Mouse (Mus musculus): ENCODE results near the gene Sumo3.

The Sumo3 gene

DNA sequence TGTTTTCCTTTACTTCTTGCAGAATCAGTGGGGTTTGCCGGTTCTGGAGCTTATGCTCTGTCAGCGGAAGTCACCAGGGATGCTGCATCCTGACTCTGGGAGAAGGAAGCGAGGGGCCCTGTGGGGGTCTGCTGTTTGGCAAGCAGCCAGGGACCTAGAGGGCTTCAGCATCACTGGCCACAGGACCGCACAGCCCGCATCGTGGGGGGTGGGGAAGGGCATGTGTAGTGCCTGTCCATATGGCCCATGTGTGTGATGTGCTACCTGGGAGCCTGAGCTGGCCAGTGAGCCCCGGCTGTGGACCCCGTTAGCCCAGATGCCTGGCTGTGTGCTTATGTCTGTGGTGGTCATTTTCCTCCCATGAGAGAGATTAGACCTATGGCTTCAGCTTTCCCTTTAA, 16.1 kb upstream of the Sumo3 start:
- no peak for DNase-seq

DNA sequence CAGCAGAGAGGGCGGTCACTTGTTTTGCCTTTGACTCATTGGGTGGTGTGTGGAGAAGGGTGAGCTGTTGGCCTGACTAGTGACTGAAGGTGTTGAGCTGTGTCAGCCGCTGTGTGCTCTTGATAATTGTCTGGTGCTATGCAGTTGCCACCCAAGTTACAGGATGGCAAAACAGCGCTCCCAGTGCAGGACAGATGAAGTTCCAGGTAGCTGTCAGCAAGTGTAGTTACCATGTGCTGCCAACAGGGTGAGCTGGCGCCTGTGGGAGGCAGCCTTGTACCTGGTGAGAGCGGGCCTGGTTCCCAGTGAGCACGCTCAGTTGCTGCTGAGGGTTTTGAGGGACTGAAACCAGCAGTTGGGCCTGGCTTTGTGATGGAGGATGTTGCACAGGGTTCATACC, 15.1 kb upstream of the Sumo3 start:
- DNase-seq = peak; percentile 55

DNA sequence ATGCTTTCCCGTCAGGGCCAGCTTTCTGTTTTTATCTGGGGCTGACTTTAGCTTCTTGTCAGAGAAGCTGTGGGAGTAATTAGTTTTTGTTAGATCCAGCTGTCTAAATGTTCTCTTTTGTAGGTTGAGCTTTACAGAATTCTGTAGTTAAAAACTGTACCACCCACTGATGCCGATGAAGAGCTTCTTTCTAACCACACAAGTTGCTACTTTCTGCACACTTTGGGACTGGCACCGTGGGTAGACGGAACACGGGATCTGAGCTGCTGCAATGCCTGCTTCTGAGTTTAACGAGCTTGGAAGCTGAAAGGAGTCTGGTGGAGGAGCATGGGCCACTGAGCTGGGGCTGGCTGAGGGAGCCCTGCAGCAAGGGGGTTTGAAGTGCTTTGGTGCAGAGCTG, 14.4 kb upstream of the Sumo3 start:
- no peak for DNase-seq

DNA sequence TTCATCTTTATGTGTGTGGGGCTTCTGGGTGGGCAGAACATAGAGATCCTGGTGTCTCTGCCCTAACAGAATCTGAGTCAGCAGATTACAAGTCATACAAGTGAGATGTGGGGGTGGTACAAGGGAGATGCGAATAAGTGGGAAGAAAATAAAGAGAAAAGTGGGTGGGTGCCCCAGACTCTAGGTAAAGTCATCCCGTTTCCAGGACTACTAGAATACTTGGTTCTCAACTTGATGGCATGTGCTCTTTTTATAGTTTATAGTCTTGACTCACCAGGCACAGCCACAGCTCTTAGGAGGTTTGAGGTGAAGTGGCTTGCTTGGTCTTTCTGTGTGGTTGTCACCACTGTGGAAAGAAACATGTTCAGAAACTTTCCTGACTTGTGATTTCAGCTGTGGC, 9.8 kb upstream of the Sumo3 start:
- DNase-seq = no peak

DNA sequence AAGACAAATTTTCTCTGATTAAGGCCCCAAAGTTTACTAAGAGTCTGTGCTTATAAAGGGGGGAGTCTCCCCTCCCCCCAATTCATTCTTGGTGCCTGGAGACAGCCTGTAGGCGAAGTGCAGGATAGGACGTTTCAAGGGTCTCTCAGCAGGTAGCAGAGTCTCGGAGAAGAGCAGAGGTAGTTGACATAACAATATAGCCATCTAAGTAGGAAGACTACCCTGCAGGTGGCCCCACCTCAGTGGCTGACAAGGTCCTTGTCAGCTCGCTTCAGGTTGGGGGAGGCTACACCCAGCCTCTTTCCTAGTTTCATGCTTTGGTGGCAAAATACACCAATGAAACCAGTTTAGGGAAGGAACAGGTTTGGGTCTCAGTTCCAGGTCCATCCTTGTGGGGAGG, 2.9 kb upstream of the Sumo3 start:
- no peak for DNase-seq

DNA sequence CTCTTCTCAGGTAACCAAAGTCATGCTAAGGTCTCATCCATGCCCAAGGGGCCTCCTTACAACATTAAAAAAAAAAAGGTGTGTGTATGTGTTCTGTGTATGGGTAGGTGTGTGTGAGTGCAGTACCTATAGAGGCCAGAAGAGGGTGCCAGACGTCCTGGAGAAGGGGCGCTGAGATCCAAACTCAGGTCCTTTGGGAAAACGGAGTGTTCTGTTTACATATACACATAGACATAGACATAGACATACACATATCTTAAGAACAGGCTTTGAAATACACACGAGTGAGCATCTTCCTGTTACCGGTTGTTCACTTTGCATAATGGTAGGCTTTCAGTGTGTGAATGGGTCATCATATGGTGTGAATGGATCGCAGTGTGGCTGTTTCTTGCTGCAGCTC, 1.8 kb upstream of the Sumo3 start:
- no peak for DNase-seq

DNA sequence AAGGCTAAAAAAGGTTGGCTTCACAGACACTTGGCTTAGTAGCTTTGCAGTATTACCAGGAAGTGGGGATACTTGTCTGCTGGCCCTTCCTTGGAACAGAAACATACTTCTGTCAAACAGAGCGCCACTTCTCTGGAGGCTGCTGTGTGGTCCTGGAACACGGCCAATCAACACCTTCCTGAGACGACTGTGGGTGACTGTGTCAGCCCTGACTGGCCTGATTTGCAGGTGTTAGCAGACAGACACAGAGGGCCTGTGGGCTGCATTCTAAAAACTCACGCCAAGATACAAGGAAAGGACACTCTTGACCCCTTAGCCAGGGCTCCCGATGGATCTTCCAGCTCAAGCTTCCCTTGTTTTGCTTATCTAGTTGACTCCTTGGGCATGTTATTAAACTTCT, 939 bp upstream of the Sumo3 start:
- DNase-seq = no peak

DNA sequence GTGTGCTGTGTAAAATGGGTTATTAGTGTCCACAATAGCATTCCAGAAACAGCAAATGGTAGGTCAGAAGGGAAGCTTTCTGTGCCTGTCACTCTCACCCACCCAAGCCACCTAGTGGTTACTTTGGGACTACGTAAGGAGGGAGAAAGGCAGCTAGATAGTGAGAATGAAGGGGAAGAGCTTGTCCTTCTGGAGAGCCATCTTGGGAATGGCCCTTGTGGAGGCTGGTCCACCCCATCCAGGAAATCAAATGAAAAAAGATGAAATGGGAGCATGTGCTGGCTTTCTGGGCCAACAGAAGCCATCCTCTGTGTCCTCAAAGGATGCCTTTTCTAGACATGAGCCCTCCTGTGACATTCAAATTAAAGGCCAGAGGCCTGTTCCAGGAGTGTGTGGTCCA, 529 bp upstream of the Sumo3 start:
- DNase-seq = no peak

DNA sequence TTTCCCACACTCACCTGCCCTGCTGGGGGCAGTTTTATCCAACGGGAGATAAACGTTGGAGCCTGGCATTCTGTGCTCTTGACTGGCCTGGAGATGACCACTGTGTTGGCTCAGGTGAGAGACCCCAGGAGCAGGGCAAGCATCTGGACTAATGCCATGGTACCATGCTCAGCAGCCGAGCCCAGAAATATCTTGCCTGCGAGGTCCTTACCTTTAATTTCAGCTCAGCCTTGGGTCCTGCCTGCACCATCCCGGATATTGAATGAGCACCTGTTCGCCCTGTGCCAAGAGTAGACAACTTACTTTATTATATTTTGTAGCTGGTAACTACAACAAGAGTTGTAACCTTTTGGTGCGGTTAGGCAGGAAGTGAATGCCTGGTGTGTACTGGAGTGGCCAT, 958 bp downstream of the Sumo3 start:
- no peak for DNase-seq

DNA sequence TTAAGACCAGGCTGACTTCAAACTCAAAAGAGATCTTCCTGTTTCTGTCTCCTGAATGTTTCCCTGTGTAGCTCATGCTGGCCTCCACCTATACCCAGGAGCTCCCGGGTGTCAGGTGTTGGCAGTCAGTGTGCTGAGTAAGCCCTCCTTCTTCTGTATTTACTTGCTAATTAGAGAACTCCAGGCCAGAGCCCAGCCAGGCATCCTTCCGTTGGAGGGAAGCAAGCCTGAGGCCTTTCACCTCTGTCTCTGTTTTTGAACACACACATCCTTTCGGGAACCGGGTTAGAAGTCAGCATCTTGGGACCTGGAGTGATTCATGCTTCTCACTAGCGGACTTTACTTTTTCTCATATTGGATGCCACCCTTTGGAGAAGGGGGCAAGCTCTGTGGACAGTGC, 1.5 kb downstream of the Sumo3 start:
- no peak for DNase-seq

DNA sequence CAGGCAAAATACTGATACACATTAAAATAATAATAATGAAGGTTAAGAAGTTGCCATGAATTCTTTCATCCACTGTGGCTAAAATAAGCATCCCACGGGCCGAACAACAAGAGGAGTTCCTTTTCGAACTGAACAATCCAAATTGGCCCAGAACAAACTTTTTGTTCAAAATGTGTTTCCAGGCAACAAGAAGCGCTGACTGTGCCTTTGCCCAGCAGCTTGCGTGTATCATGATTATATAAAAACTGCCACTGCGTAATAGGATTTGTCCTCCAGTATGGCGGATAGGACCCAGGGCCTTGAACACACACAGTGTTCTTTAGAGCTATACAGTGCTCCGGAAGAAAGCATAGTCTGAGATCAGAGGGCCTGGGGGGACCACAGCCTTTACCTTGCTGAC, 2.7 kb downstream of the Sumo3 start:
- no peak for DNase-seq

DNA sequence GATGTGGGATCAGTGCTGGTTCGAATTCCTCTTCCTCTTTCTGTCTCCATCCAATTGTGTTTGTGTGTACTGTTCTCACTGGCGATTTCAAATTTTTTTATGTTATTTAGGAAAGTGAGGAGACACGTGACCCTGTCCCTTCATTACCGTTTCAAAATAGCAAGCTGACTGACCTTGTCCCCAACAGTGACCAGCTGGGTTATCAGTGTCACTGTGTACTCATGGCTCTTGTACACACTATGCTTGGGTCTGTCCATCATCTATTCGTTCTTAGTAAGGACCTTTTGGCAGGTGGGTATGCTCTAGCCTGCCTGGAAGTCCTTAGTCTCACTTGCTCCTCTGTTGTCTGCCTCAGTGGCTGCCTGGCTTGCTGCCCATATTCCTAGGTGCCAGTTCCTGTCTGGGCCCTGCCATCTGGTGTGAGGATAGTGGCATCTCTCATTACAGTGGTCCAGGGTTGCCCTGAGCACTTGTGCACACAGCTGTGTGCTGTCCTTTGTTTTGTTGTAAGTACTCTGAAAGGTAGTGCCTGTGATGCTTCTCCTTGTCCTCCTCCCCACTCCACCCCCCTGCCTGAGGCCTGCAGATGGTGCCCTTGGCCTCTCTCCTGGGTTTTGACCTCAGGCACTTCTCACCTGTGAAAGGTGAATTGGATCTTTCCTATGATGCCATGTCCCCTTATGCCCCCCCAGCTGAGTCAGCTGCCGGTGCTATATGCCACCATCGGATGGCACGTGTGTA, 4.5 kb downstream of the Sumo3 start:
- DNase-seq = no peak

DNA sequence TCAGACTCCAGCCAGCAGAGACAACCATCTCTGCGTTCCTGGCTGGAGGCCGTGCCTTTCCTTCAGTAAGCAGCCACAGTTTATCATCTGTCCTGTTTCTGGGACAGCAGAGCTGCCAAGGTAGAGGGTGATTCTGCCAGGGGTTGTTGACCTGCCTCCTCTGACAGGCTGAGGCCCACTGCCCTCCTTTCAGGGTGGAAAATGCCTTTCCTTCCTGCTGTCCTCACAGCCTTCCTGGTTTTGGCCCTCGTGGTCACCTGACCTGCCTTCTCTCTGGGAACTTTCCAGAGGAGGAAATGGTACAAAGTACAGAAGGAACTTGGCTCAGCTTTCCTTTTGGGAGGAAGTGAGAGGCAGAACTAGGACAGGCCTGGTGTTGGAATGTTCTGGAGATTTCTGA, 7.5 kb downstream of the Sumo3 start:
- DNase-seq = no peak

DNA sequence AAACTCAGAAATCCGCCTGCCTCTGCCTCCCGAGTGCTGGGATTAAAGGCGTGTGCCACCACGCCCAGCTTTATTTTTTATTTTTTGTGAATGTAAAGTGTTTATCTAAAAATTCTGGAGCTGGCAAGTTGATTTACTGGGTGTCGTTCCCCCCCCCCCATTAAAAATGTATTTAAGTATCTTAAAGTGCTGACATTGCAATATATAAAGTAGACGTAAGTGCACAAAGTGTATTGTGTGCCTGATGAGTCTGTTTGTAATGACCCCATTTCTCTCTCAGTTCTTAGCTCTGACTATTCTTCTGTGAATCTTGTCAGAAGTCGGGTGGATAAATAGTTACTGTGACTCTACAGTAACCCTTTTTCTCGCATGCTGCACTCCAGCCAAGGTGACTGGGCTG, 9.8 kb downstream of the Sumo3 start:
- no peak for DNase-seq

DNA sequence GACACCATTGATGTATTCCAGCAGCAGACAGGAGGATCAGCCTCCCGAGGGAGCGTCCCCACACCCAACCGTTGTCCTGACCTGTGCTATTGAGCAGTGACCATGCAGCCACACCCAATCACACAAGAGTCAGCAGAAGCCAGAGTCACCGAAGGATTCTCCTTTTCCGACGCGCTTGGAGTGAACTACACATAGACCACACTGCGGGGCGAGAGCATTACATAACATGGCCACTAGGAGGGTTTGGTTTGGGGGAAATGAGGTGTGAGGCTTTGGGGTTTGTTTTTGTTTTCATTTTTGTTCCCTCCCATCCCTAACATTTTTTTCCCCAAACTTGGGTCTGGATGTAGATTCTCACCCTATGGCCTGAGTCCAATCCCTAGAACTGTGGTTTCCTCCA, 10.3 kb downstream of the Sumo3 start:
- DNase-seq = no peak

DNA sequence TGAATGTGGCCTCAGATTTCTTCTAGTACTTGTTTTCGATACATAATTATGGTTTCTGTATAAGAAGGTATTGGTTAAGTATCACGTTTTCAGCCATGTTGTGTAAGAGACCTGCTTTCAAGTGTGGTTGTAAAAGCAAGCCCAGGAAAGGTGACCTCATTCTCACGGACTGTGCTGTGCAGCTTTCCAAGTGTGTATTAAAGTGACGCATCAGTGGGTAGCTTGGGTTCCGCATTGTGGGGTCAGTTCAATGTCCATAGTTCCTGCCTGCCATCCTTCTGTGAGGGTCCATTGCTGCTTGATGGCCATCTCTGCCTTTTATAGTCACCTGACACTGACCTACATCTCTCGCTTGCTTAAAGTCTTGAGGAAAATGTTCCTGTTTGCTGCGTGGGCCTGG, 11.0 kb downstream of the Sumo3 start:
- DNase-seq = no peak

DNA sequence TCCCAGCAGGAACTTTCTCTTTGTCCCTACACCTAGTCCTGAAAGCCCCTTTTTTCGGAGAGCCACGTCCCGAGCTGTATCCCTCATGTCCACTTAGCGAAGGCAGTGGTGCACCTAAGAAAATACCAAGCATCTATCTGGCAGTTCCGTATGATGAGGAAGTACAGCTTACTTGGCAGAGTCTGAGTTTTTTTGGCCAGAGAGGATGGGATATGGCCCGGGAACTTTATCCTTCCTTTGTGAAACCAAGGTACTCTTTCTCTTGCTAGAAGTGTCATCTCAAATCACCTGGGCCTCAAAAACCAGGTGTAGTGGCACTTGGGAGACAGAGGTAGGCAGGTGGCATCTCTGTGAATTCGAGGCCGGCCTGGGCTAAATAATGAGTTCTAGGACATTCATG, 15.6 kb downstream of the Sumo3 start:
- no peak for DNase-seq

DNA sequence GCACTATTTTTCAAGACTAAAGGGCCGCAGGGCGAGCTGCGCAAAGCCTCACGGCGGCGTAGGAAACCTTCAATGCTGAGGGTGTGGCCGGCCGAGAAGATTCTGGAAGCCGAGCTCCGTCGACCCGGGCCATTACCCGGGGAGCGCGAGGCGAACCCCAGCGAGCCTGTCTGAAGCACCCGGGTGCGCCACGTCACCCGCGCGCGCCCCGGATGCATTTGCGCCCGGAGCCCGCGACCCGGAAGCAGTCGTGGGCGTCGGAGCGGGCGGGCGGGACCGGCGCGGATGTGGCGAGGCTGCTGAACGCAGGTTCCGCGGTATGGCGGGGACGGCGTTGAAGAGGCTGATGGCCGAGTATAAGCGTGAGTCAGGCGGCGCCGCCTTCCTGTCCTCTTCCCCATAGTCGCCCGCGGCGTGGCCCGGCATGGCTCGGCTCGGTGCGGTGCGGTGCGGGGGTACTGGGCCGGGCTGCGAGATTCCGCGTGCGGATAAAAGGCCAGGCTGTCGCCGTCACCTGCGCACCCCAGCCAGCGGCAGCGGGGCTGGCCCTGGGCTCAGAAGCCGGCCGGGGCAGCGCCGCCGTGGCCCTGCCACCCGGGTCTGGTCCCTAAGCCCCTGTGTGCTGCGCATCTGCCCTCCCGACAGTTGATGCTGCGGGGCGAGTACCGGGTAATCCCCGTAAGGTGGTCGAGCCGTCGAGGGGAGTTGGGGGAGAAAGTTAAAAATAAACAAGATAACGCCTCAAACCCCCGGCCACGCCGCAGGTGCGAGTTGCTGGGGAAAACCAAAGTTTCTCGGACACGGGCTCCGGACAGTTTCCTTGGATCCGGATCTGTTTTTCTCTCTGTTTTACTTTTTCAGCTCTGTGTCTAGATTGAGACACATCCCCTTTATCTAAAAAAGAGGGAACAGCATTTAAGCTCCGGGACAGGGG, 16.4 kb downstream of the Sumo3 start, which contains the start of gene Ube2g2:
Gene Ube2g2 (plus strand): TSS at position 221 of the 934 bp plus-strand sequence.
- DNase-seq = peak; percentile 91

DNA sequence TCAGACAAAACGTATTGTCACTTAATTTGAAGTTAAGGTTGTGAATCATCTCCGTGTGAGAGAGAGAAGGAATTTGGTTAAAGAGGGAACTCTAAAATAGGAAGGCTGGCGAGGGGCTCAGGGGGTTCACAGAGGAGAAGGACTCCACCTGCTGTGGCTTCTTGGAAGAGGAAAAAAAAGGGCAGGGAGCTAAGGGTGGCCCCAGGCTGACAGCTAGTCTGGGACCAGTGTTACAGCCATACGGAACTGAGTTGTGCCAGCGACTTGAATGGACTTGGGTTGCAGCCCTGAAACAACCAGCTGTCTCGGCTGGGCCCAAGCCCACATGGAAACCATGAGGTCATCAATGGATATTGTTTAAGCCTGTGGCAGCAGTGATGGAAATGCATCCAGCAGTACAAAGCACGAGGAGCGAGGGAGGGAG, 17.2 kb downstream of the Sumo3 start:
- peak; percentile 53 for DNase-seq

DNA sequence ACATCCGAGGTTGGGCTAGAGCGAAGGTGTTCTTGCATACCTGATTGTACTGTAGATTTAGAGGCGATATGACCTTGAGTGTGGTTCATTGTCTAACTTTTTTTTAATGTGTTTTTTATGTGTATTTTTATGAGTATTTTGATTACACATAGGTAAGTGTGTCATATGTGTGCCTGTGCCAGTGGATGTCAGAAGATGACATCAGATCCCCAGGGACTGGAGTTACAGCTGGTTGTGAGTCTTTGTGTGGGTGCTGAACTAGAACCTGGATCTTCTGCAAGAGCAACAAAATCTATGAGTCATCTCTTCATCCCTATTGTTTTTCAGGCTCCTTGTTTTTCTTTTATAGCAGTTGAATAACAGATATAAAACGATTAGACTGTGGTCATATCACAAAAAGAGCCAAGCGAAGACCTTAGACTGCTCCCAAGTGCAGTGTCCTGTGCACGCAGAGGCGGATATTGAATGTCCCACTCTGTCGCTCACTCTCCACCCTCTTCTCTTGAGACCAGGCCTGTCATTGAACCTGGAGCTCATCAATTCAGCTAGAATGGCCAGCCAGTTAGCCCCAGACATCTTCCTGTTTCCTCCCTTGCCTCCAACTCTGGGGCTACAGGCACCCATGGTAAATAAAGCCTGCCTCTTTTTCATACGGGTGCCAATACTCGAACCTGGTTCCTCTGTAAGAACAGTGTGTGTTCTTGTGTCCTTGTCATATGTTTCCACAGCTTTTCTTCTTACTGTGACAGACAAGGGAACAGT, 17.9 kb downstream of the Sumo3 start:
- no peak for DNase-seq

DNA sequence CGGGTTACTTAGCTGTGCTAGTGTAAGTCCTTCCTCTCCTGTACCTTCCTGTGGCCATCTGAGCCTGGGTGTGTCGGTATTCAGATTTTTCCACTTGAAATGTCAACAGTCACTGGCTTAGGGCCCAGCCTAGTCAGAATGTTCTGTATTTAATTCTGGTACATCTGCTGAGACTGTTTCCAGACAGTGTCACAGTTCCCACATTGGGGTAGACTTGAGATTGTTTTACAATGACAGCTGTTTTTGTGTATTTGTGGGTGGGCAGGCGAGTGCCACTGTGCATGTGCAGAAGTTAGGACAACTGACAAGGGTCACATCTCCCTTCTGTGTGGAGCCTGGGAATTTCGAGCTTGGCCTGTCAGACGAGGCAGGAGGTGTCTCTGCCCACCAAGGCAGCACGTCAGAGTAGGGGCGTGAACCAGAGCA, 18.7 kb downstream of the Sumo3 start:
- no peak for DNase-seq

DNA sequence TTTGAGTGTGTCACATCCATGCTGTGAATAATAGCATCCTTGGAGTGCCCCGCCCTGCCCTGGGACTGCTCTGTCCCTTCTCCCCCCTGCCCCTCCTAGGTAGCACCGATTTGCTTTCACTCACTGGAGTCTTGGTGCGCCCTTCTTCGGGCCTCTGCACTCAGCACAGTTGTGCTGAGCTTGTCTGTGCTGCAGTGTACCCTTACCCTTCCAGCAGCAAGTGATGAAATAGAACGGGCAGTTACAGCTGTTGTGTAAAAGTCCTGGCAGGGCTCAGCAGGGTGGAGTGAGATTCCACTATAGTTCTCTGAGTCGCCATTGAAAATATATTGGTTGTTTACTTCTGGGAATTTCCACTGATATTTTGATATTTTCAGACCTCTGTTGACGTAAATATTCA, 20.1 kb downstream of the Sumo3 start:
- no peak for DNase-seq

DNA sequence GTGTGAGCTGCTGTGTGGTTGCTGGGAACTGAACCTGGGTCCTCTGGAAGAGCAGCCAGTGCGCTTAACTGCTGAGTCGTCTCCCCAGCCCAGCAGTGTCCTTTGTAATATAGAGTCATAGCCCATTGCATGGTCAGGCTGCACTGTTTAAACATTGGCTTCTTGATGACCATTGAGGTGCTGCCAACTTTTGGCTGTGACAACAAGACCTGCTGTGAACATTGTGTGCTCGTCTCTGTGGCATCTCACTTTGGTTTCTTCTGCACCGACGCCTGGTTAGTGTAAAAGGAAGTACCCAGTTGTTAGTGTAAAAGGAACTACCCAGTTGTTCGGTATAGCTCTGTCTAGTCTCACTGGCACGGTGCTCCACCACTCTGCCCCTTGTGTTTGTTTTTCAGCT, 20.7 kb downstream of the Sumo3 start:
- DNase-seq = no peak

DNA sequence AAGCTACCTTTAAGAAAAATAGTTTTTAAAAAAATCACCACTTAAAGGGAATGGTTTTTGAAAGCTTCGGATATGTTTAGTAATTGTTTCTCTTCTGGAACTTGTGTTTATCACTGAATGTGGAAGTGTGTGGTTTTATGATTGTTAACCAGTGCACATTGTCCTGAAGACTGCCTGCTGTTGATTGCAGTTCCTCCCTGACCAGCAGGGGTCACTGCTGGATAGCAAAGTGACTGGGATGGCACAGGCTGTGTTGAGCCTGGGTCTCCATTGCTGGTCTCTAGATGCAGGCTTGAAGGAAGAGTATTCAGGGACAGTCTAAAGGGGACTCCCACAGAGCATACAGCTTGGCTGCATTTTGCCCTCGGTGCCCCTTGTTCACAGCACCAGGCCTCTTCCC, 21.6 kb downstream of the Sumo3 start:
- DNase-seq = peak; percentile 74

All from cerebellum, adult 11 months (tissue).